Mouse (Mus musculus): ENCODE results near the gene Srms. TPM values are rescaled to one million over a fixed set of nuclear protein-coding genes. Genes with fewer than 3 reads are reported as not detected.

Srms gene
- total RNA-seq, 2 experiments from 2014 or later, result not detected

DNA sequence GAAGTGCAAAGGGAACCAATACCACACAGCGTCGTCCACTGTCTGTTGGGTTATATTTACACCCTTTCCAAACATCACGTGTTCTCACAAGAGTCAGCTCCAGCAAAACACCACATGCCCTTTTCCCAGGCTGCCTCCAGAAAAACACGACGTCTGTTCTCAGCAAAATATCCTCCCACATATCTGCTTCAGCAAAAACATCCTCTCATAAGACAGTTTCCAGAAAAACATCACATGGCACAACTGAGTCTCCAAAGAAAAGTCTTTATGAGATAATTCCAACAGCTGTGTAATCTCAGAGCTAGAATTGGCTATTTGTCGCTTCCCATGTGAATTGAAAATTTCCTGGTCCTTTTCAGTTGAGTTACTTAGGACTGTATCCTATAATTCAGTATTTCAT, 32.1 kb downstream of the Srms start:
- no peak for ATAC-seq (replicated peaks; ENCODE audit: low FRiP score, poor library complexity, severe bottlenecking)

DNA sequence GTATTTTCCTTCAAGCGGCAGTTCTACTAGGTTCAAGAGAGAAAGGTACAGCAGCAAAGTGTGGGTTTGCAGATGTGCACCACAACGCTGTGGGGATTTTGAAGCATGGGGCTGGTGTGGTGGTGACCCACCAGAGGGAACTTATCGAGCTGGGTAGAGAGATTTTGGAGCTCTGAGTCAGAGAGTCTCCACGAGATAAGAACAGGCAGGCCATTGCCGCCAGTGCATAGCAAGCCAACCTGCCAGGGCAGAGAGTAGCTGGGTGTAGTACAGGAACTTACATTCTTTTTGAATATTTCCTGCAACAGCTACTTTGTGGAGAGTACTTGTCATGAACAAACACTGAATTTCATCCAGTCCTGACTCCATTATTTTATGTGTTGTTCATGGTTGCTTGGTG, 34.5 kb downstream of the Srms start:
- no peak for ATAC-seq (replicated peaks; ENCODE audit: low FRiP score, poor library complexity, severe bottlenecking)

GRCm38 (mm10) chr2:181178015-181178414, 35.0 kb downstream of the Srms start:
- ATAC-seq (replicated peaks; ENCODE audit: low FRiP score, poor library complexity, severe bottlenecking), result no peak

- no peak for ATAC-seq (replicated peaks; ENCODE audit: low FRiP score, poor library complexity, severe bottlenecking)
These were observed 38.3 kb downstream of the Srms start for GRCm38 (mm10) chr2:181174646-181175045.

- ATAC-seq (replicated peaks; ENCODE audit: low FRiP score, poor library complexity, severe bottlenecking), result no peak
These were observed 46.5 kb downstream of the Srms start for GRCm38 (mm10) chr2:181166469-181166868.

- no peak for ATAC-seq (replicated peaks; ENCODE audit: low FRiP score, poor library complexity, severe bottlenecking)
These were observed 52.2 kb downstream of the Srms start for GRCm38 (mm10) chr2:181160821-181161220.

DNA sequence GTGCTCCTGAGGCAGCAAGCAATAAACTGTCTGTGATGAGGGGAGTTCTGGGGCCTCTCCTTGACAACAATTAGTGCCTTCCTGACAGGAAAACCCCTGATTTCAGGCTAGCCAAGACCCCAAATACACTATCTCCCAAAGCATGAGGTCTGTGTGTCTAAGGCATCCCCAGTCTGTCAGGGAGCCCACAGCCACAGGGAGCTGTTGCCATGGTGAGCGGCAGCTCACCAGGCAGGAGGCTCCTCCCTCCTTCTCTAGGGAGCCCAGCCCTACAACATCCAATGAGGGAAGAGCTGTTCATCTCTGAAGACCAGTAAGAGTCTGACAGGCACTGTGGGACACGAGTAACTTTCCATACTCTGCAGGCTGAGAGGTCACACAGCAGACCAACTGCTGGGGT, 53.2 kb downstream of the Srms start:
- ATAC-seq (replicated peaks; ENCODE audit: low FRiP score, poor library complexity, severe bottlenecking), result no peak

- no peak for ATAC-seq (replicated peaks; ENCODE audit: low FRiP score, poor library complexity, severe bottlenecking)
These were observed 53.9 kb downstream of the Srms start for GRCm38 (mm10) chr2:181159091-181159514.

DNA sequence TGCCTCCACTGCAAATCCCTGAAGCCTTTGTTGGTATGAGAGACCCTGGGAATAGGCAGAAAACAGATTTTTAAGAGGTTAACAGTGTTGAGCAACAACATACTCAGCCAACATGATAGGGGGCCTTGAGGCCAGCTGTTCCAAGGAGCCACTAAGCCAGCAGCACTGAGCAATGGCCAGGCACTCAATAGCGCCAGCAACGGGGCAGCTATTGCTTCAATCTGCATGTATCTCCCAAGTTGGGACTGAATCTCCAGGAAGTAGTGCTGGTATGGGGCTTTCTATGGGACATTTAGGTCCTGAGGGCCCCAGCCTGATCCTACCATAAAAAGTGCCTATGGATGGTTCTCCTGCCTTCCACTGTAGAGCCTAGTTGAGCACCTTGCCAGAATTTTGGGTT, 54.5 kb downstream of the Srms start:
- no peak for ATAC-seq (replicated peaks; ENCODE audit: low FRiP score, poor library complexity, severe bottlenecking)

- ATAC-seq (replicated peaks; ENCODE audit: low FRiP score, poor library complexity, severe bottlenecking), result no peak
These were observed 55.2 kb downstream of the Srms start for GRCm38 (mm10) chr2:181157716-181158302.

- no peak for ATAC-seq (replicated peaks; ENCODE audit: low FRiP score, poor library complexity, severe bottlenecking)
These were observed 55.8 kb downstream of the Srms start for GRCm38 (mm10) chr2:181157180-181157579.

GRCm38 (mm10) chr2:181156248-181157121, 56.5 kb downstream of the Srms start, which contains the start of gene Eef1a2:
Gene Eef1a2 (minus strand): TSS chr2:181157014.
- no peak for ATAC-seq (replicated peaks; ENCODE audit: low FRiP score, poor library complexity, severe bottlenecking)

- no peak for ATAC-seq (replicated peaks; ENCODE audit: low FRiP score, poor library complexity, severe bottlenecking)
These were observed 57.2 kb downstream of the Srms start for GRCm38 (mm10) chr2:181155801-181156200.

Other genes starting within 250 kb of the Srms start
- 12.3 and 24.7 TPM in 2 replicates for gene Arfgap1, start 246.0 kb downstream of the Srms start, total RNA-seq (2015; ENCODE audit: low replicate concordance)
- 23.5 and 32.6 TPM in 2 replicates for gene Arfgap1, start 246.0 kb downstream of the Srms start, total RNA-seq (2017; ENCODE audit: low replicate concordance)
- not detected in 2 replicates for gene Col20a1, start 226.7 kb downstream of the Srms start, total RNA-seq (2015; ENCODE audit: low replicate concordance)
- gene Col20a1, start 226.7 kb downstream of the Srms start, total RNA-seq (2017; ENCODE audit: low replicate concordance), result under 0.01 and 0.39 TPM in 2 replicates
- not detected in 2 replicates for gene Chrna4, start 169.6 kb downstream of the Srms start, total RNA-seq (2015; ENCODE audit: low replicate concordance)
- gene Chrna4, start 169.6 kb downstream of the Srms start, total RNA-seq (2017; ENCODE audit: low replicate concordance), result not detected in 2 replicates
- gene Kcnq2, start 77.9 kb downstream of the Srms start, total RNA-seq (2015; ENCODE audit: low replicate concordance), result not detected in 2 replicates
- gene Kcnq2, start 77.9 kb downstream of the Srms start, total RNA-seq (2017; ENCODE audit: low replicate concordance), result not detected in 2 replicates
- not detected in 2 replicates for gene Eef1a2, start 56.2 kb downstream of the Srms start, total RNA-seq (2015; ENCODE audit: low replicate concordance)
- gene Eef1a2, start 56.2 kb downstream of the Srms start, total RNA-seq (2017; ENCODE audit: low replicate concordance), result not detected in 2 replicates
- gene Ppdpf, start 25.9 kb downstream of the Srms start, total RNA-seq (2015; ENCODE audit: low replicate concordance), result 80.4 and 90.5 TPM in 2 replicates
- 24.1 and 26.0 TPM in 2 replicates for gene Ppdpf, start 25.9 kb downstream of the Srms start, total RNA-seq (2017; ENCODE audit: low replicate concordance)
- not detected in 2 replicates for gene Ptk6, start 10.4 kb downstream of the Srms start, total RNA-seq (2015; ENCODE audit: low replicate concordance)
- not detected in 2 replicates for gene Ptk6, start 10.4 kb downstream of the Srms start, total RNA-seq (2017; ENCODE audit: low replicate concordance)
- 2.5 TPM in 1 of 2 replicates, not detected in the other for gene Fndc11, start 6.8 kb upstream of the Srms start, total RNA-seq (2015; ENCODE audit: low replicate concordance)
- not detected in 2 replicates for gene Fndc11, start 6.8 kb upstream of the Srms start, total RNA-seq (2017; ENCODE audit: low replicate concordance)
- gene Helz2, start 28.8 kb upstream of the Srms start, total RNA-seq (2015; ENCODE audit: low replicate concordance), result 15.1 and 15.5 TPM in 2 replicates
- gene Helz2, start 28.8 kb upstream of the Srms start, total RNA-seq (2017; ENCODE audit: low replicate concordance), result 10.1 and 15.4 TPM in 2 replicates
- gene Gmeb2, start 74.8 kb upstream of the Srms start, total RNA-seq (2015; ENCODE audit: low replicate concordance), result 33.1 and 57.3 TPM in 2 replicates
- 29.0 and 55.1 TPM in 2 replicates for gene Gmeb2, start 74.8 kb upstream of the Srms start, total RNA-seq (2017; ENCODE audit: low replicate concordance)
- not detected in 2 replicates for gene Stmn3, start 101.3 kb upstream of the Srms start, total RNA-seq (2015; ENCODE audit: low replicate concordance)
- gene Stmn3, start 101.3 kb upstream of the Srms start, total RNA-seq (2017; ENCODE audit: low replicate concordance), result not detected in 2 replicates
- gene Rtel1, start 106.6 kb upstream of the Srms start, total RNA-seq (2015; ENCODE audit: low replicate concordance), result 63.3 and 80.4 TPM in 2 replicates
- 52.0 and 60.7 TPM in 2 replicates for gene Rtel1, start 106.6 kb upstream of the Srms start, total RNA-seq (2017; ENCODE audit: low replicate concordance)
- 2.9 and 10.1 TPM in 2 replicates for gene Zgpat, start 151.7 kb upstream of the Srms start, total RNA-seq (2015; ENCODE audit: low replicate concordance)
- gene Zgpat, start 151.7 kb upstream of the Srms start, total RNA-seq (2017; ENCODE audit: low replicate concordance), result 11.2 and 15.4 TPM in 2 replicates
- 5.4 and 14.3 TPM in 2 replicates for gene Arfrp1, start 152.2 kb upstream of the Srms start, total RNA-seq (2015; ENCODE audit: low replicate concordance)
- 9.0 and 10.8 TPM in 2 replicates for gene Arfrp1, start 152.2 kb upstream of the Srms start, total RNA-seq (2017; ENCODE audit: low replicate concordance)
- gene Lime1, start 166.9 kb upstream of the Srms start, total RNA-seq (2015; ENCODE audit: low replicate concordance), result 4.6 and 37.5 TPM in 2 replicates
- 11.7 and 13.2 TPM in 2 replicates for gene Lime1, start 166.9 kb upstream of the Srms start, total RNA-seq (2017; ENCODE audit: low replicate concordance)
- 12.2 and 12.3 TPM in 2 replicates for gene Zbtb46, start 246.2 kb upstream of the Srms start, total RNA-seq (2015; ENCODE audit: low replicate concordance)
- 7.5 and 15.5 TPM in 2 replicates for gene Zbtb46, start 246.2 kb upstream of the Srms start, total RNA-seq (2017; ENCODE audit: low replicate concordance)